Mouse (Mus musculus): Measurements from ENCODE around the gene Chia1.
A peak's percentile ranks its signal among the peaks of the same experiment; 100 is the strongest.
"Not testable (repeated sequence)": the region's sequence is repeated elsewhere in the genome, so short reads cannot be mapped to it uniquely, and the experiment has no call there.

The Chia1 gene

DNA sequence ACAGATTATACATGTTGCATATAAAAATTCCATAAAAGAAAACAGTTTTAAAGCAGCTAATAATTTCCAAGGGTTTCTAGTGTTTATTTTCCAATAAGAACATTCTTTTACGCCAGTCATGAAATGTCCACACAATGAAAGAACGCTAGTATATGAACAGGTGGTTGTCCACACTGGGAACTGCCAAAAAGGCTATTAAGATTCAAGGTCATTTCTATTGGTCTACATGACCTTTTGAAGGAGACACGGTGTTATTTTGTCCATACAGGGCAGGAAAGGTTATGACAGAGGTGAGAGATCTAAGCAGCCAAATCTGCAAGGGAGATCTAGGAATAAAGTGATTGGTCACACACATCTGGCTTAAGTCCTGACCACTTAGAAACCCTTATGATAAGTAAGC, at the start of gene Chia1:
Gene Chia1 (plus strand): TSS at position 301 of the 400 bp plus-strand sequence.
- no peak for DNase-seq

DNA sequence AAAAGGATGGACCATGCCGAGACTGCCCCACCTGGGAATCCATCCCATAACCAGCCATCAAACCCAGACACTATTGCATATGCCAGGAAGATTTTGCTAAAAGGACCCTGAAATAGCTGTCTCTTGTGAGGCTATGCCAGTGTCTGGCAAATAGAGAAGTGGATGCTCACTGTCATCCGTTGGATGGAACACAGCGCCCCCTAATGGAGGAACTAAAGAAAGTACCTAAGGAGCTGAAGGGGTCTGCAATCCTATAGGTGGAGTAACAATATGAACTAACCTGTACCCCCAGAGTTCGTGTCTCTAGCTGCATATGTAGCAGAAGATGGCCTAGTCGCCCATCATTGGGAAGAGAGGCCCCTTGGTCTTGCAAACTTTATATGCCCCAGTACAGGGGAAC, 45.3 kb upstream of the Chia1 start:
- DNase-seq: not testable (repeated sequence)

DNA sequence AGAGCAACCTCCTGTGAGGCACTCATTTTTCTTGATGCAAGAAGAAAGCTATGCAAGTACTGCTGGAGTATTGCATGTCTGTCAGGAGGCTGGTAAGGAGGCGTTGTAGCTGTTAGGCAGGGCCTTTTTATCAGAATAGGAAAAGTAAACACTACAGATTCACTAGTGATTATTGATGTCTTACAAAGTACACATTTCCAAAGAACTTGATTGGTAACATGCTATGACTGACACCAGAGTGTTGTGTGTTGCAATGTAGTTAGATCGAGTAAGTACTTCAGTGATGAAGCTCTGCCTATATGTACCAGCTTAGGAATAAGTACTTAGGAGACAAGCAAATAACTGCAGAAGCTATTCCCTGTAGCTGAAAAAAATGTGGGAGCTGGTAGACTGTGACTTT, 42.0 kb upstream of the Chia1 start:
- no peak for DNase-seq

DNA sequence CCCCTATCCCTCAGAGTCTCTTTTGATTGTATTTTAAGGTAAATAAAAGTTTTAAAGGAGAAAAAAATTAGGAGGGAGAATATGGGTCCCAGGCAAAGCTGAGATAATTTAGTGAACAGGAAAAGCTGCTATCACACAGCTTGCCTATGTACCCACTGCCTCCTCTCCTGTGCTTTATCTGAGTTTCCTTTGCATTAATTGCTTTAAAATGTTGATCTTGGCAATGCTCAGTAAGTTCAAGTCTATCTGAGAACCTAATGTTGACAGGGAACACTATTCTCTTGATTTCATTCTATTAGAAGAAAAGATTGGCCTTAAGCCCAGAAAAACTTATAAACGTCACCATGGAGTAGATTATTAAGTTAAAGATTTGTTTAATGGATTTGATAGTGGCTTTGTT, 38.2 kb upstream of the Chia1 start:
- no peak for DNase-seq

DNA sequence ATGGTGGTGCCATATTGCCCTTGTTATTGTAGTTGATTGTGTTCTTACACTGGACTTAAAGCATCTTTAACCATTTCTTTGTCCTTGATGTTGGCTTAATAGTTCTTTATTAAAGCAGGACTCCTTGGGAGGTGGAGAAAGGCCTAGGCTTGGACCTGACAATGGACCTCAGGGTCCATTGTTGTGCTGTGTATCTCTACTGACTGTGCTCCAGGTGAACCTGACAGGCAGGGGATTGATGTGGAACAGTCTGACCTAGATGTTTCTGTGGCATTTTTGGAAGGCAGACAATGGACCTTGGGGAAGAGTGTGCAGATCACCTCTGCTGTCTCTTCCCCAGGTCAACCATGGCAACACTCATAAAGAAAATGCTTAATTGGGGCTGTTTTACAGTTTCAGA, 14.0 kb downstream of the Chia1 start:
- no peak for DNase-seq

DNA sequence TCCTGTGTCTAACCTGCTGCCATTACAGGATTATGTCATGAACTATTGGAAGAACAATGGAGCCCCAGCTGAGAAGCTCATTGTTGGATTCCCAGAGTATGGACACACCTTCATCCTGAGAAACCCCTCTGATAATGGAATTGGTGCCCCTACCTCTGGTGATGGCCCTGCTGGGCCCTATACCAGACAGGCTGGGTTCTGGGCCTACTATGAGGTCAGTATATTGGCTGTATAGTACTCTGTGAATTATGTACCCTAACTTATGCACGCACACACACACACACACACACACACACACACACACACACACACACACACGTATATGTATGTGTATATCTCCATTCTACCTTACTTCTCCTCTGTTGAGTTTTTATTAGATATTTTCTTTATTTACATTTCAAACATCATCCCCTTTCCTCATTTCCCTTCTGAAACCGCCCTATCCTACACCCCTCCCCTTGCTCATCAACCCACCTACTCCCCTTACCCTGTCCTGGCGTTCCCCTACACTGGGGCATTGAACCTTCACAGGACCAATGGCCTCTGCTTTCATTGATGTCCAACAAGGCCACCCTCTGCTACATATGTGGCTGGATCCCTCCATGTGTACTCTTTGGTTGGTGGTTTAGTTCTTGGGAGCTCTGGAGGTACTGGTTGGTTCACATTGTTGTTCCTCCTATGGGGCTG, 15.9 kb downstream of the Chia1 start:
- no peak for DNase-seq

DNA sequence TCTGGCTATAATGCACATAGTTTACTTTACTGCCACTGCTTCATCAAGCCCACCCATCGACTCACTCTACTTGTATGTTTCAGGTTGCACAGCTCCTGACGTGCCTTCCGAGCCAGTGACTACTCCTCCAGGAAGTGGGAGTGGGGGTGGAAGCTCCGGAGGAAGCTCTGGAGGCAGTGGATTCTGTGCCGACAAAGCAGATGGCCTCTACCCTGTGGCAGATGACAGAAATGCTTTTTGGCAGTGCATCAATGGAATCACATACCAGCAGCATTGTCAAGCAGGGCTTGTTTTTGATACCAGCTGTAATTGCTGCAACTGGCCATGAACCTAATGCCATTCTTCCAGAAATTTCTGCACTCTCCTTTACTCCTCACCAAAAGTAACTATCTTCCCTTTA, 18.7 kb downstream of the Chia1 start:
- peak; percentile 99 for DNase-seq

DNA sequence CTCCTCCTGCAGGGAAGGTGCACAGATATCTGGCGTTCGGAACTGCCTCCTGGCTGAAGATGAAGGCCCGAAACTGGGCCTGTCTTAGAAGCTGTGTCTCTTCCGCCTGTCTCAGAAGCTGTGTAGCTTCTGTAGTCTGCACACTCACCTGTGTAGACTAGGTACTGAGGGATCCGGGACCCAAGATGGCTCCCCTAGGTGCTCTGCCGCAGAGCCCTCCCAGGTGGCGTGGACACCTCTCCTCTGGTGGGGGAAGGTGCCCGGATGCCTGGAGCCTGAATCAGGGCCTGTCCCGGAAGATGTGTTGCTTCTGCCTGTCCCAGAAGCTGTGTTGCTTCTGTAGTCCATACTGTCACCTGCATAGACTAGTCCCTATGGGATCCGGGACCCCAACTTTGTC, 31.1 kb downstream of the Chia1 start:
- no peak for DNase-seq

DNA sequence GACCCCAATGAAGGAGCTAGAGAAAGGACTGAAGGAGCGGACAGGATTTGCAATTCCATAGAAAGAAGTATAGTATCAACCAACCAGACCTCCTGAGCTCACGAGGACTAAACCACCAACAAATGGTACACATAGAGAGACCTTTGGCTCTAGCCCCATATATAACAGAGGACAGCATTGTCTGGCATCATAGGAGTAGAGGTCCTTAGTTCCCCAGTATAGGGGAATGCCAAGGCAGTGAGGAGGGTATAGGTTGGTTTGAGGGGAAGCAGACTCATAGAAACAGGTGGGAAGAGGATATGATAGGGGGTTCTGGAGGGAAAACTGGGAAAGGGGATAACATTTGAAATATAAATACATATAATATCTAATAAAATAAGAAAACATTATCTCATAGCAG, 41.4 kb downstream of the Chia1 start:
- DNase-seq: no peak

DNA sequence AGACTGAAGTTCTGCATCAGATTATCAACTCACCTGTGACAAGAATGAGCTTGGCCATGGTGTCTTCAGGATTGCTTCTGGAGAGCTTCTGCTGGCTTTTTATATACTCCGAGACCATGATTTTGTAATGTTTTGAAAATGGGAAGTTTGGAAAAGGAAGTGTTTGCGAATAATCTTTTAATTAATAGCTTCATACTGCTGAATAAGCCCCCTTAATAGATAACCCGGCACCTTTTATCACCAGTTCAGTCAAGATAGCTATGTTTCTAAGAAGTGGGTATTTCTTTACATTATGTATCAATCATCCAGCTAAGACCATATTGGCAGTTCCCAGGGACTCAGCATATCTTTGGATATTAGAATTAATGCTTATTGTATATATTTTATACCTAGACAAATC, 54.4 kb downstream of the Chia1 start, which contains the start of gene Chil3:
Gene Chil3 (minus strand): TSS at position 101 of the 400 bp plus-strand sequence.
- no peak for DNase-seq

DNA sequence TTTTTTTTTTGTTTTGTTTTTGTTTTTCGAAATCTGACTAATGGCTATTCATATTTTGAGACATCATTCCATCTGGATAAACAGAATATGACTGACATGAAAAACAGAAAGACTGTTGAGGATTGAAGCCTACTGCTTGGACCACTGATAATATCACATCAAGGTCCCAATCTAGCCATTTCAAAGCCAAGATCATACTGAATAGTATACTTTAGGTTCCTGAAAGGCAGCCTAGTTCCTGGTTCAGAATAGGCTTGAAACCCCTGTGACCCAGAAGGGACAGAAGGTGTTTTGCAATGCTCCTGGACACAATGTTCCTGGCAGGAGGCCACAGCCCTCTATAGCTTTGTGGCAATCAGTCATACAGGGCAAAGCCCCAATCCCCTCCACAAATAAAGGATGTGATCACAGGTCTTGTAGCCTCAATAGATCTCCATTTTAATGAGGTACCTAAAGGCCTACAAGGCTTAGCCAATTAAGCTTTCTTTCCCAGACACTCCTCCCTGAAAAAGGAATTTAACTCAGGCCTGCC, 57.6 kb downstream of the Chia1 start:
- DNase-seq: no peak

DNA sequence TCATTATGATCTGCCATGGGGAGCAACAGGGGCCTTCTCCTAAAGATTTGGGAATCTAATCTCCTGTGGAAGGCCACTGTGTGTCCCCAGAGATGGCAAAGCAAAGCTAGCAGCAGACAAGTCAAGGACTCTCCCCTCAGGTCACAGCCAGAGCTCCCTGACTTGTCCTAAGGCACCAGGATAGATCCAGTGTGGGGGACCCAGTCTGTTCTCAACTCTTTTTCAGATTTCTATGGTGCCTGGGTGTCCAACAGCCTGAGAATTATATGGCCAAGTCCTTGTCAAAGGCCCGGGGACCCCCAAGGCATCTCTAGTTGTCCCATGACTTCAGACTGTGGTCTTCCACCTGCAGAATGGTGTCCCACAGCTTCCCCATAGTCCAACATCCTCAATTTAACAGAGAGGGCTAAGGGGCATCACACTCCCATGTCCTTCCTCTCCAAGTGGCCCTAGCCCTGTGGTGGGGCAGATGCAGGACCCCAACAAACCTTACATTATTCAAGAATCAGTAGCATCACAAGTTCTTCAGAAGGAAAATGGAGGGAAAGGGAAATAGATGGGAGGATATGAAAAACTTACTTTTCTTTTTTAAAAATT, 58.2 kb downstream of the Chia1 start:
- DNase-seq: no peak

DNA sequence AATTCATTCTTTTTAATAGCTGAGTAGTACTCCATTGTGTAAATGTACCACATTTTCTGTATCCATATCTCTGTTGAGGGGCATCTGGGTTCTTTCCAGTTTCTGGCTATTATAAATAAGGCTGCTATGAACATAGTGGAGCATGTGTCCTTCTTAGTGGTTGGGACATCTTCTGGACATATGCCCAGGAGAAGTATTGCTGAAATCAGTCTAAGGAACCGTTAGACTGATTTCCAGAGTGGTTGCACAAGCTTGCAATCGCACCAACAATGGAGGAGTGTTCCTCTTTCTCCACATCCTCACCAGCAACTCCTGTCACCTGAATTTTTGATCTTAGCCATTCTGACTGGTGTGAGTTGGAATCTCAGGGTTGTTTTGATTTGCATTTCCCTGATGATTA, 59.5 kb downstream of the Chia1 start:
- DNase-seq: not testable (repeated sequence)

DNA sequence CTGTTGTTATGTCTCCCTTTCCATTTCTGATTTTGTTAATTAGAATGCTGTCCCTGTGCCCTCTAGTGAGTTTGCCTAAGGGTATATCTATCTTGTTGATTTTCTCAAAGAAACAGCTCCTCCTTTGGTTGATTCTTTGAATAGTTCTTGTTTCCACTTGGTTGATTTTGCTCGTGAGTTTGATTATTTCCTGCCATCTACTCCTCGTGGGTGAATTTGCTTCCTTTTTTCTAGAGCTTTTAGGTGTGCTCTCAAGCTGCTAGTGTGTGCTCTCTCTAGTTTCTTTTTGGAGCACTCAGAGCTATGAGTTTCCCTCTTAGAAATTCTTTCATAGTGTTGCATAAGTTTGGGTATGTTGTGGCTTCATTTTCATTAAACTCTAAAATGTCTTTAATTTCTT, 61.9 kb downstream of the Chia1 start:
- DNase-seq: not testable (repeated sequence)

DNA sequence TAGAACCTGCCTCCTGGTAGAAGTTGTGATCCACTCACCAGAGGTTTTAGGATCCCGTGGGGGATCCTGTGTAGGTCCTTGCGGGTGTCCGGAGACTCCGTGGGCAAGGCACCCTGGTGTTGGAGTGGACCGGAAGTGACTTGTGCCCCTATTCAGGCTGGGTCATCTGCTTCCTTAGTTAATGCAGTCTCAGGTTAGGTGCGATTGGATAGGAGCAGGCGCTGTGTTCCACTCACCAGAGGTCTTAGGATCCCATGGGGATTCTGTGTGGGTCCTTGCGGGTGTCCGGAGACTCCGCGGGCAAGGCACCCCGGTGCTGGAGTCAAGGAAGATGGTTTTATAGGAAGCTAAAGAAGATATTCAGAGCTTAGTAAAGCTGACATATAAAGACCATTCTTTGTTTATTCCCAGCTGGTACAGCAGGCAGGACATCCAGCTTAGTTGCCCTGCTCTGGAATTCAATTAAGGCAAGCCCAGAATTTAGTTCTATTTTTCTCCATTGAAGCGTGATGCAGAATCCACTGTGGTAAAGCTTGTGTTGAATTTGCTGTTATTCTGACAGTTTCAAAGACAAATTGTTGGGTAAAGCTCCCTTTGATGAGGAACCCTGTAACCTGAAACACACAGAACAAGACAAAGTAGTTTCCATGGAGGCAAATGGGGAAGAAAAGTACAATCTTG, 64.6 kb downstream of the Chia1 start:
- DNase-seq: no peak
